Mouse (Mus musculus) left cerebral cortex, postnatal 36 days (tissue): Measurements from ENCODE around the gene Clrn2. TPM values are rescaled to one million over a fixed set of nuclear protein-coding genes. Genes with fewer than 3 reads are reported as not detected.

Experiments
- DNase-seq, 2 experiments: peaks; one replicate each; pipeline ENCODE4 v3.0.0; 2021 to 2022; ENCODE audit warnings: low spot score in 2 of 2, mixed read lengths in 1 of 2
- intact Hi-C: fragments of 180-260 bp; cut with DNase I; formaldehyde crosslinking; loops from one replicate; pipeline ENCODE4 v1.15.1; 2025
- total RNA-seq, 2 experiments: library from RNA; stranded (reverse); gene quantifications; 2 replicates each; pipeline ENCODE4 v1.2.3; 2021

Gene Clrn2
- total RNA-seq, 2 experiments from 2014 or later: 0.91 to 1.2 TPM

DNA sequence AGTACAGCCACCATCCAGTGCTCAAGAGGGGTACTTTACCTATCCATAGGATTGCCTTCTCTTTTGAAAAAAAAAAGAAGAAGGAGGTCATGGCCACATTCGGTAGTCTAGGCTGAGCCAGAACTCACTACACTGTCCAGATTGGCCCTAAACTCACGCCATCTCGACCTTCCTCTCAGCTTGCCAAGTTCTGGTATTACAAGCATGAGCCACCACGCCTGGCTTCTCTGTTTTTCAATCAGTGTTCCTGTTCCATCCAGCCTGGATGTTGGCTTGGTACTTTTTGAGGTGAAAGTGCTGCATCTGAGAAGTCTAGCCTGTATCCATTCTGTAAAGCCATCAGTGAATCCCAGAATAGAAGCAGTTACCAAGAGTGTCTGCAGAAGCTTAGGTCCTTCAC lies 42.9 kb downstream of the Clrn2 start:
- no peak for DNase-seq
- intact Hi-C loops: no loop called here

DNA sequence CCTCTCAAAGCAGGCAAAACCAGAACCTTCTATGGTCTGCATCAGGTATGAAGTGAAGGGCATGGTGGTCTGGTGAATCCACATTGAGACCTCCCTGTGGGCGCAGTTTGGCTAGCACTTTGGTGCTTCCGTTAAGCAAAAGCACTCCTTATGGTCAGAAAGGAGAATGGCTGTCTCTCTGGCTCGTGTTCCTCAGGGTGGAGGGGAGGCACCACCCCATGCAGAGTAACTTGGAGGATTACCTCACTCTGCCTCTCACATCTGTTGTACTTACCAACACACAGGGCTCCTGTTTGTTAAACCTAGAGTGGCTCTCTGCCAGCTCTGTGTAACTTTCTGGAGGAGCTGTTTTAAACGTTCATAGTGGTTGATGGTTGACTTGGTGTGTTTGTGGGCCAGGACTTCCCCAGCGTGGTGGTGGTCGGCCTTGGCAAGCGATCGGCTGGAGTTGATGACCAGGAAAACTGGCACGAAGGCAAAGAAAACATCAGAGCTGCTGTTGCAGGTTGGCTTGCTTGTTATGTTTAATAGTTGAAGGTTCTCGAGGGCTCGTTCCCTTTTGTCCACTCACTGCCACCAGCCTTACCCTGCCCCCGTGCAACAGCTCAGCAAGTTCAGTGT lies 43.5 kb downstream of the Clrn2 start:
- intact Hi-C loops: no loop called here
- DNase-seq: no peak

DNA sequence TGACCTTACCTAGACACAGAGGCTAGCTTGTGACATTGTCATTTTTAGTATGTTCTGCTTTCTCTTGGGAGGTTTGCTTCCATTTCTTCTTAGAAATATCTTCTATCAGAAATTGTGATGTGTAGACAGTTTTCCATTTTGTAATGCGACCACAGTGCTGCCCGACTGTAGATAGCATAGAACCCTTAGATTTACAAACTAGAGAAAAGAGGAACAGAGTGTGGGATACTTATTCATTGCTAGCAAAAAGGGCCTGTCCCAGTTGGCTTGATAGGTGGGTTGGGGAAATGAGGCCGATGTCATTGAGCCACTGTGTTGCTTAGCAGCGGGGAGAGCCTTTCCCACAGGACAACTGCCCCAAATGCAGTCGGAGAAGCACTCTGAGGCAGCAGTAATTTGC lies 44.0 kb downstream of the Clrn2 start:
- intact Hi-C loops: no loop called here
- DNase-seq: no peak

GRCm38 (mm10) chr5:45510071-45510470 lies 56.5 kb downstream of the Clrn2 start:
- intact Hi-C loops: no loop called here
- DNase-seq: no peak

- intact Hi-C loops: no loop called here
- DNase-seq: no peak
These were observed 59.4 kb downstream of the Clrn2 start for GRCm38 (mm10) chr5:45512908-45513307.

DNA sequence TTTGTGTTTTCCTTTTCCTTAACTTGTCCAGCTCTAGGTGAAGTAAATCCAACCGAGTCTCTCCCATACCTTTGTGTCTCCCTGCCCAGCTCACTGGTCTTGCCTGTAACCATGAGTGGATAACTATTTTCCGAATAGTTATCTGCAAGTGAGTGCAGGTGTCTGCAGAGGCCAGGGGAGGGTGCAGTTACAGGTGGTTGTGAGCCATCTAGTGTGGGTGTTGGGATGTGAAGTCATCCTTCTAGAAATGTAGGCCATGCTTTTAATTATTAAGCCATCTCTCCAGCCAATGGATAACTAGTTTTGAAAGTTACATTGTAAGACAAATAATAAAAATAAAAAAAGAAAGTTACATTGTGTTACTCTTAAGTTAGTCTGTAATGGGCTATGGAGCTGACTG lies 60.0 kb downstream of the Clrn2 start:
- intact Hi-C loops: no loop called here

More for the DNA sequence above, 60.0 kb downstream of the Clrn2 start:
- no peak for DNase-seq

Other genes with a start within 250 kb of the Clrn2 start
- 100 to 1,000 TPM; 111 to 158 TPM for gene Qdpr, start 3.5 kb upstream of the Clrn2 start, total RNA-seq
- 10 to 100 TPM; 50.4 to 53.7 TPM for gene Lap3, start 39.6 kb downstream of the Clrn2 start, total RNA-seq
- gene Med28, start 66.5 kb downstream of the Clrn2 start, total RNA-seq: 100 to 1,000 TPM in 1 of 2 experiments, 10 to 100 TPM in 1; 98.5 to 101 TPM
- gene Fam184b, start 185.9 kb downstream of the Clrn2 start, total RNA-seq: 10 to 100 TPM in 1 of 2 experiments, 1 to 10 TPM in 1; 6.9 to 10.4 TPM
- under 1 TPM; 0.36 to 0.44 TPM for gene Ncapg, start 216.2 kb downstream of the Clrn2 start, total RNA-seq